14 mouse cellular contexts compared by ENCODE assay signal in the genomic region with DNA sequence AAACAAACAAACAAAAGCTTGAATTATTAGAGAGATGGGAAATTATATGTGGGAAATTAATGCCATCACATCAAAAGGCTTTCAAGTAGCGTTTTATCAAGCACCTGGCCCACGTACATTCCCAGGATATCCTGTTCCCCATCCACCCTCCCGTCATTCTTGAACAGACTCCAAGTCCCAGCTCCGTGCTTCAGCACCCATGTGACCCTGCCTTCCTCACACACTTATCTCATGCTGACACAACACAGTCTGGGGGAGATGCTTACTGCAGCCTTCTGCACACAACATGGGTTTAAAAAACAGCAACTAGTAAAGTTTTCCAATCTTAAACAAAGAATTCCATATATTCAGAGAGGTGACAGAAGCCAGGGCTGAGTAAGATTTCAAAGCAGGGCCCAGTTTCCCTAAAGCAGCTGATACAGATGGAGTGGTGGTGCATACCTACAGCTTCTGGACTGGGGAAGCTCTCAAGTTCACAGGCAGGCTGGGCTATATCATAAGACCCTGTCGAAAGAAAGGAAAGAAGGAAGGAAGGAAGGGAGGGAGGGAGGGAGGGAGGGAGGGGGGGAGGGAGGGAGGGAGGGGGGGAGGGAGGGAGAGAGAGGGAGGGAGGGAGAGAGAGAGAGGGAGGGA. TPM values are rescaled to one million over a fixed set of nuclear protein-coding genes. Genes with fewer than 3 reads are reported as not detected.
DNase-seq lines count a peak whose midpoint lies in the region; ATAC-seq lines count a peak whose summit lies in the region.
"Had no signal": no experiment of that assay in that cellular context is flagged by ENCODE, and none has a peak within 500 bp of the region (broad histone marks: within the 10 kb centered on the region; RNA-seq: fewer than 3 reads in every experiment).

No protein-coding gene starts in this region.

- no peak for ATAC-seq in midbrain, embryonic 11.5 days (ENCODE audit: low FRiP score)
- ATAC-seq in midbrain, embryonic 16.5 days: no peak
- ATAC-seq in heart, embryonic 12.5 days (ENCODE audit: insufficient number of reproducible peaks, low FRiP score): peak; percentile 86
- peak; percentile 73; the same call in 1 of the 2 replicates for ATAC-seq in lung, embryonic 16.5 days (ENCODE audit: low read depth)
- ATAC-seq: forebrain, embryonic 14.5 days had no signal

- H3K27ac ChIP-seq in midbrain, embryonic 11.5 days (ENCODE audit: low read depth, low read length): no peak overlapping the region
- no peak overlapping the region for H3K27ac ChIP-seq in midbrain, embryonic 16.5 days (ENCODE audit: low read length)
- peak overlapping the region; percentile 72 for H3K27ac ChIP-seq in heart, embryonic 12.5 days (ENCODE audit: poor library complexity, severe bottlenecking)
- H3K27ac ChIP-seq in lung, embryonic 16.5 days (ENCODE audit: low read length): no peak overlapping the region
- H3K27ac ChIP-seq: hindbrain, embryonic 15.5 days; limb, embryonic 13.5 days; macrophage; neural tube, embryonic 15.5 days had no signal

- H3K4me1 ChIP-seq in midbrain, embryonic 11.5 days (ENCODE audit: control insufficient read depth, insufficient read depth, low read length): no peaks in the 10 kb centered on the region
- no peaks in the 10 kb centered on the region for H3K4me1 ChIP-seq in midbrain, embryonic 16.5 days (ENCODE audit: control insufficient read depth, insufficient read depth, low read length)
- peaks cover 24% of the 10 kb centered on the region for H3K4me1 ChIP-seq in heart, embryonic 12.5 days (replicated peaks)
- H3K4me1 ChIP-seq in lung, embryonic 16.5 days (replicated peaks; ENCODE audit: control insufficient read depth, insufficient read depth, low read length): 0 out of 2 replicates have a peak, but pooled peaks cover 3% of the 10 kb centered on the region
- H3K4me1 ChIP-seq: hindbrain, embryonic 15.5 days; neural tube, embryonic 15.5 days had no signal

- H3K4me2 ChIP-seq in midbrain, embryonic 11.5 days: no peak overlapping the region
- H3K4me2 ChIP-seq in midbrain, embryonic 16.5 days (ENCODE audit: low read length): no peak overlapping the region
- H3K4me2 ChIP-seq in heart, embryonic 12.5 days: no peak overlapping the region
- no peak overlapping the region for H3K4me2 ChIP-seq in lung, embryonic 16.5 days (ENCODE audit: low read depth, low read length)
- H3K4me2 ChIP-seq: hindbrain, embryonic 15.5 days; limb, embryonic 13.5 days; neural tube, embryonic 15.5 days had no signal

- H3K4me3 ChIP-seq in midbrain, embryonic 11.5 days (ENCODE audit: low read depth, low read length): no peak overlapping the region
- no peak overlapping the region for H3K4me3 ChIP-seq in midbrain, embryonic 16.5 days (ENCODE audit: low read depth, low read length)
- H3K4me3 ChIP-seq in heart, embryonic 12.5 days: no peak overlapping the region
- H3K4me3 ChIP-seq in lung, embryonic 16.5 days (ENCODE audit: low read length): no peak overlapping the region
- H3K4me3 ChIP-seq: hindbrain, embryonic 15.5 days; limb, embryonic 13.5 days; neural tube, embryonic 15.5 days had no signal

- no peaks in the 10 kb centered on the region for H3K36me3 ChIP-seq in midbrain, embryonic 11.5 days (ENCODE audit: control insufficient read depth, insufficient read depth, low read length)
- no peaks in the 10 kb centered on the region for H3K36me3 ChIP-seq in midbrain, embryonic 16.5 days (ENCODE audit: control insufficient read depth, insufficient read depth, low read length)
- H3K36me3 ChIP-seq in heart, embryonic 12.5 days: no peaks in the 10 kb centered on the region
- no peaks in the 10 kb centered on the region for H3K36me3 ChIP-seq in lung, embryonic 16.5 days (ENCODE audit: control insufficient read depth, insufficient read depth, low read length)
- H3K36me3 ChIP-seq: hindbrain, embryonic 15.5 days; limb, embryonic 13.5 days; neural tube, embryonic 15.5 days had no signal

- WGBS in midbrain, embryonic 11.5 days: 84% methylated on average over 4 of the region's 5 CpGs
- 75% methylated on average over 4 of the region's 5 CpGs for WGBS in midbrain, embryonic 16.5 days
- 6% methylated on average over 4 of the region's 5 CpGs for WGBS in heart, embryonic 12.5 days
- WGBS in lung, embryonic 16.5 days: 16% methylated on average over 4 of the region's 5 CpGs

- DNase-seq in midbrain, embryonic 11.5 days (ENCODE audit: low spot score, missing footprints): peak; percentile 74
- DNase-seq in ovary, postnatal 14 days (ENCODE audit: low spot score): no peak
- no peak for DNase-seq in spleen, postnatal 14 days (ENCODE audit: low spot score in 2 of 2)
- DNase-seq in adipocyte (ENCODE audit: low spot score): no peak
- DNase-seq: adrenal gland, postnatal 14 days; thymus, postnatal 14 days had no signal

- H3K9ac ChIP-seq in midbrain, embryonic 11.5 days (ENCODE audit: low read length): no peak overlapping the region
- H3K9ac ChIP-seq in midbrain, embryonic 16.5 days (ENCODE audit: low read depth, low read length): no peak overlapping the region
- H3K9ac ChIP-seq in heart, embryonic 12.5 days: no peak overlapping the region
- no peak overlapping the region for H3K9ac ChIP-seq in lung, embryonic 16.5 days (ENCODE audit: low read length)
- H3K9ac ChIP-seq: hindbrain, embryonic 15.5 days; limb, embryonic 13.5 days; neural tube, embryonic 15.5 days had no signal

- H3K9me3 ChIP-seq in midbrain, embryonic 11.5 days (ENCODE audit: control insufficient read depth, low read length): no peaks in the 10 kb centered on the region
- no peaks in the 10 kb centered on the region for H3K9me3 ChIP-seq in midbrain, embryonic 16.5 days (replicated peaks; ENCODE audit: control insufficient read depth, low read length, poor library complexity, severe bottlenecking)
- no peaks in the 10 kb centered on the region for H3K9me3 ChIP-seq in heart, embryonic 12.5 days (replicated peaks)
- no peaks in the 10 kb centered on the region for H3K9me3 ChIP-seq in lung, embryonic 16.5 days (ENCODE audit: control insufficient read depth, low read length)
- H3K9me3 ChIP-seq: hindbrain, embryonic 15.5 days; limb, embryonic 13.5 days; neural tube, embryonic 15.5 days had no signal

- no peaks in the 10 kb centered on the region for H3K27me3 ChIP-seq in midbrain, embryonic 11.5 days (ENCODE audit: control insufficient read depth, insufficient read depth, low read length)
- H3K27me3 ChIP-seq in midbrain, embryonic 16.5 days (ENCODE audit: control insufficient read depth, insufficient read depth, low read depth, low read length): no peaks in the 10 kb centered on the region
- no peaks in the 10 kb centered on the region for H3K27me3 ChIP-seq in heart, embryonic 12.5 days (replicated peaks)
- H3K27me3 ChIP-seq in lung, embryonic 16.5 days (ENCODE audit: control insufficient read depth, insufficient read depth, low read depth, low read length): no peaks in the 10 kb centered on the region
- H3K27me3 ChIP-seq: hindbrain, embryonic 15.5 days; limb, embryonic 13.5 days; neural tube, embryonic 15.5 days had no signal

RNA-seq across cellular contexts. Expression of gene Apobec4, which starts 22.6 kb away (rescaled TPM):
- polyA plus RNA-seq in midbrain, embryonic 11.5 days (2014; fragmentation: Nextera tagmentation; extraction: Ambion mirVana): not detected in 2 replicates
- polyA plus RNA-seq in midbrain, embryonic 16.5 days (2015; fragmentation: Nextera tagmentation; extraction: Ambion mirVana): not detected in 2 replicates
- polyA plus RNA-seq in heart, embryonic 12.5 days (2016; fragmentation: Nextera tagmentation; extraction: Ambion mirVana): not detected in 2 replicates
- 0.25 and 0.39 TPM in 2 replicates for polyA plus RNA-seq in lung, embryonic 16.5 days (2015; fragmentation: Nextera tagmentation; extraction: Ambion mirVana)
- polyA plus RNA-seq: hindbrain, embryonic 15.5 days; limb, embryonic 13.5 days; macrophage had no signal

RNA-seq across cellular contexts. Expression of gene Rgl1, which starts 38.4 kb away (rescaled TPM):
- 23.2 and 24.0 TPM in 2 replicates for polyA plus RNA-seq in midbrain, embryonic 11.5 days (2014; fragmentation: Nextera tagmentation; extraction: Ambion mirVana)
- 13.3 and 13.9 TPM in 2 replicates for polyA plus RNA-seq in midbrain, embryonic 16.5 days (2015; fragmentation: Nextera tagmentation; extraction: Ambion mirVana)
- 66.1 and 73.5 TPM in 2 replicates for polyA plus RNA-seq in heart, embryonic 12.5 days (2016; fragmentation: Nextera tagmentation; extraction: Ambion mirVana)
- 49.1 and 53.4 TPM in 2 replicates for polyA plus RNA-seq in lung, embryonic 16.5 days (2015; fragmentation: Nextera tagmentation; extraction: Ambion mirVana)

RNA-seq across cellular contexts. Expression of gene Arpc5, which starts 38.6 kb away (rescaled TPM):
- 284 and 314 TPM in 2 replicates for polyA plus RNA-seq in midbrain, embryonic 11.5 days (2014; fragmentation: Nextera tagmentation; extraction: Ambion mirVana)
- polyA plus RNA-seq in midbrain, embryonic 16.5 days (2015; fragmentation: Nextera tagmentation; extraction: Ambion mirVana): 380 and 393 TPM in 2 replicates
- 245 and 249 TPM in 2 replicates for polyA plus RNA-seq in heart, embryonic 12.5 days (2016; fragmentation: Nextera tagmentation; extraction: Ambion mirVana)
- 274 and 285 TPM in 2 replicates for polyA plus RNA-seq in lung, embryonic 16.5 days (2015; fragmentation: Nextera tagmentation; extraction: Ambion mirVana)

Comparison
In these comparisons a context has a peak if more than half of its experiments do, and no peak if none do; other contexts are left out.
1. ATAC-seq: peak in heart, embryonic 12.5 days (single experiment) and lung, embryonic 16.5 days (single experiment); none in midbrain, embryonic 11.5 days (single experiment) and midbrain, embryonic 16.5 days (single experiment).